In genomic region chr5:99472607-99473335, GRCm38 (mm10) we compare ENCODE assay signal across 27 mouse cellular contexts.
A peak's percentile ranks its signal among the peaks of the same experiment; 100 is the strongest.
DNase-seq lines count a peak whose midpoint lies in the region; ATAC-seq and TF ChIP-seq lines count a peak whose summit lies in the region.
"Had no signal": no experiment of that assay in that cellular context is flagged by ENCODE, and none has a peak within 500 bp of the region (broad histone marks: within the 10 kb centered on the region; RNA-seq: fewer than 3 reads in every experiment).

No protein-coding gene starts in this region.

- ATAC-seq in neutrophil, adult 5-6 weeks (ENCODE audit: extremely low read depth, insufficient number of reproducible peaks, low FRiP score, poor library complexity, severe bottlenecking): peak; percentile 21; the same call in 1 of the 2 replicates
- ATAC-seq in liver, postnatal 0 days: no peak
- ATAC-seq: midbrain, embryonic 15.5 days had no signal

- H3K4me3 ChIP-seq in heart, adult 2 months: no peak overlapping the region
- H3K4me3 ChIP-seq in liver, postnatal 0 days (ENCODE audit: low read depth, low read length): no peak overlapping the region
- H3K4me3 ChIP-seq: embryonic facial prominence, embryonic 15.5 days; heart, embryonic 13.5 days; hindbrain, embryonic 13.5 days; liver, embryonic 13.5 days; midbrain, embryonic 15.5 days; neural tube, embryonic 12.5 days had no signal

- H3K79me2 ChIP-seq in heart, adult 2 months (replicated peaks; ENCODE audit: control insufficient read depth, insufficient read depth, low read length): no peaks in the 10 kb centered on the region

- H3K4me1 ChIP-seq in heart, adult 2 months (ENCODE audit: control insufficient read depth, insufficient read depth, low read length): peaks cover 10% of the 10 kb centered on the region
- peaks cover 6% of the 10 kb centered on the region; the same call in 1 of the 2 replicates for H3K4me1 ChIP-seq in liver, postnatal 0 days (ENCODE audit: insufficient read depth)
- H3K4me1 ChIP-seq: embryonic facial prominence, embryonic 15.5 days; midbrain, embryonic 15.5 days had no signal

- H3K27me3 ChIP-seq in heart, adult 2 months (ENCODE audit: control insufficient read depth, insufficient read depth, low read length): no peaks in the 10 kb centered on the region
- H3K27me3 ChIP-seq in liver, postnatal 0 days (ENCODE audit: insufficient read depth, low read length): 0 out of 2 replicates have a peak, but pooled peaks cover 3% of the 10 kb centered on the region
- H3K27me3 ChIP-seq: embryonic facial prominence, embryonic 15.5 days; heart, embryonic 13.5 days; hindbrain, embryonic 13.5 days; liver, embryonic 13.5 days; midbrain, embryonic 15.5 days had no signal

- no peak for TF ChIP-seq POLR2A in heart, adult 2 months (IDR thresholded peaks at IDR 0.05; ENCODE audit: insufficient read depth, low read depth, low read length)

- peak overlapping the region; percentile 41 for H3K27ac ChIP-seq in heart, adult 2 months
- no peak overlapping the region for H3K27ac ChIP-seq in liver, postnatal 0 days (ENCODE audit: low read depth)
- H3K27ac ChIP-seq: embryonic facial prominence, embryonic 15.5 days; heart, embryonic 13.5 days; hindbrain, embryonic 13.5 days; liver, embryonic 13.5 days; midbrain, embryonic 15.5 days; neural tube, embryonic 12.5 days; stomach, postnatal 0 days had no signal

- no peaks in the 10 kb centered on the region for H3K9me3 ChIP-seq in liver, postnatal 0 days (ENCODE audit: low read length)
- H3K9me3 ChIP-seq: embryonic facial prominence, embryonic 15.5 days; heart, embryonic 13.5 days; hindbrain, embryonic 13.5 days; liver, embryonic 13.5 days; midbrain, embryonic 15.5 days; neural tube, embryonic 12.5 days had no signal

- intact Hi-C loops in heart, adult 2 months (cut with DNase I): loop anchor here (5.0 kb wide), 1 partner anchor 100 kb away; no protein-coding TSS in a partner anchor
- intact Hi-C loops in heart, postnatal 10 days (cut with DNase I): no loop called here

- no peak for TF ChIP-seq CTCF in heart, adult 2 months (IDR thresholded peaks at IDR 0.05)
- no peak for TF ChIP-seq CTCF in liver, postnatal 0 days (IDR thresholded peaks at IDR 0.05; ENCODE audit: low read depth)

- H3K9ac ChIP-seq in heart, adult 2 months (ENCODE audit: low read depth, low read length): no peak overlapping the region
- no peak overlapping the region for H3K9ac ChIP-seq in liver, postnatal 0 days (replicated peaks)
- H3K9ac ChIP-seq: embryonic facial prominence, embryonic 15.5 days; heart, embryonic 13.5 days; hindbrain, embryonic 13.5 days; liver, embryonic 13.5 days; lung, embryonic 14.5 days; midbrain, embryonic 15.5 days; neural tube, embryonic 12.5 days had no signal

- DNase-seq in heart, adult 2 months: no peak
- DNase-seq in heart, postnatal 10 days: no peak
- peak; percentile 54 to 62 for DNase-seq in spleen, postnatal 36 days (ENCODE audit: low spot score in 2 of 2)
- no peak for DNase-seq in spleen, adult 18-20 months
- peak; percentile 51 for DNase-seq in embryo, embryonic 11 days
- DNase-seq in liver, postnatal 0 days: no peak
- DNase-seq in frontal cortex, postnatal 25 days (ENCODE audit: low spot score in 2 of 2): no peak
- DNase-seq: adrenal gland, postnatal 14 days; cerebellum, adult 9-11 months; gastrocnemius, postnatal 14 days; heart, adult 18-20 months; heart, postnatal 36 days; kidney, adult 2 months; layer of hippocampus, adult 9-11 months; liver, embryonic 13.5 days; lung, embryonic 14.5 days; lung, postnatal 4 days; retina, postnatal 1 day; right cerebral cortex, postnatal 25 days; thymus, adult 2 months had no signal

- TF ChIP-seq EP300 in heart, adult 2 months (IDR thresholded peaks at IDR 0.05; ENCODE audit: insufficient read depth, low read depth, low read length): no peak
- no peak for TF ChIP-seq EP300 in liver, postnatal 0 days (IDR thresholded peaks at IDR 0.05; ENCODE audit: low read depth)

- H3K4me2 ChIP-seq in liver, postnatal 0 days (ENCODE audit: low read depth, low read length): no peak overlapping the region
- H3K4me2 ChIP-seq: embryonic facial prominence, embryonic 15.5 days; heart, embryonic 13.5 days; hindbrain, embryonic 13.5 days; liver, embryonic 13.5 days; lung, embryonic 14.5 days; midbrain, embryonic 15.5 days; neural tube, embryonic 12.5 days had no signal

- 81% methylated on average over 5 of the region's 5 CpGs for WGBS in heart, adult 2 months
- WGBS in liver, postnatal 0 days (ENCODE audit: insufficient replicate concordance): 76% methylated on average over 5 of the region's 5 CpGs

- H3K36me3 ChIP-seq in heart, adult 2 months (ENCODE audit: control insufficient read depth, insufficient read depth, low read length): peaks cover 5% of the 10 kb centered on the region
- no peaks in the 10 kb centered on the region for H3K36me3 ChIP-seq in liver, postnatal 0 days (replicated peaks; ENCODE audit: insufficient read depth, low read length)
- H3K36me3 ChIP-seq: embryonic facial prominence, embryonic 15.5 days; heart, embryonic 13.5 days; hindbrain, embryonic 13.5 days; liver, embryonic 13.5 days; midbrain, embryonic 15.5 days; neural tube, embryonic 12.5 days had no signal

Comparison
In these comparisons a context has a peak if more than half of its experiments do, and no peak if none do; other contexts are left out.
1. DNase-seq: peak in spleen, postnatal 36 days (2 of 2) and embryo, embryonic 11 days (single experiment); none in heart, adult 2 months (0 of 2), heart, postnatal 10 days (0 of 2), spleen, adult 18-20 months (0 of 2), liver, postnatal 0 days (single experiment) and frontal cortex, postnatal 25 days (0 of 2).